ENCODE assay signal across 8 mouse cellular contexts in the genomic region with DNA sequence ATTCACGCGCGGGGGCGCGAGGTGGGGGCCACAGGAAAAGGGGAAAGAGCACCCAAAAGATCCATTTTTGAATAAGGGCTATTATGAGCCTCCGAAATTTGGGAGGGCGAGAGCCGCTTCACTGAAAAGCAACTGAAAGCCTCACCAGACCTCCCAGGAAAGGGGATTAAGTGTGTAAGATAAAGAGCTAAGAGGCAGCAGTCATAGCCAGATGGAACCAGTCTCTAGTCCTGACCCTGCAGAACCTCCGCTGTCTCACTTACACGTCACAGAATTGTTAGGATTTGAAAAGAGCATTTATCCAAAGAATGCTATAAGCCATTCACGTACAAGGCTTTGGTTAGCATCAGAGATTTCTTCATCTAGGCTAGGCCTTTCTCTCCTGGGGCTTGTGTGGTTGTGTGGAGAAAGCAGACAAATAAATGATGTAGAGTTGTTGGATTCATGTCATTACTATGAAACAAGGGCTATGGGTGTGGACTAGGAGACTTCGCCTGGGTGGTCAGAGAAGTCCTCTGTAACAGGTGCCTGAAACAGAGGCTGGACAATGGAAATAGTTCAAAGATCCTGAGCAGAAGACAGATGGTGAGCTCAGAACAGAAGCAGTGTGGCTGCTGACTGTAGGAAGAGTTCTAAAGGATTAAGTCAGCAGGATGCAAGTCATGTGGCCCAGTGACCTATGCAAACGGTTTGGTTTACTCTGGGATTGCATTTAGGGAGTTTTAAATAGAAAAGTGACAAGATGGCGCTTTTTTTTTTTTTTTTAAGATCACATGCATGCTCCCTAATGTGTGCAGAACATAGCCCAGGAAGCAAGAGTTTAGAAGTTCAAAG. TPM values are rescaled to one million over a fixed set of nuclear protein-coding genes. Genes with fewer than 3 reads are reported as not detected.
DNase-seq lines count a peak whose midpoint lies in the region; ATAC-seq and TF ChIP-seq lines count a peak whose summit lies in the region.

No protein-coding gene starts in this region.

- H3K79me3 ChIP-seq in C2C12 (ENCODE audit: low read depth) = peaks cover 38% of the 10 kb centered on the region

- peak overlapping the region; percentile 96 for H3K27ac ChIP-seq in embryonic facial prominence, embryonic 14.5 days (replicated peaks; ENCODE audit: low read depth, low read length)
- H3K27ac ChIP-seq in limb, embryonic 14.5 days (replicated peaks; ENCODE audit: low read depth, low read length) = peak overlapping the region; percentile 91
- peak overlapping the region; percentile 96 for H3K27ac ChIP-seq in stomach, embryonic 14.5 days (ENCODE audit: low read length)

- H3K4me3 ChIP-seq in C2C12 (ENCODE audit: insufficient read depth, poor library complexity, severe bottlenecking) = peak overlapping the region; percentile 87
- H3K4me3 ChIP-seq in embryonic facial prominence, embryonic 14.5 days (ENCODE audit: low read depth, low read length) = peak overlapping the region; percentile 99
- H3K4me3 ChIP-seq in limb, embryonic 14.5 days (replicated peaks; ENCODE audit: low read length) = peak overlapping the region; percentile 98
- peak overlapping the region; percentile 99 for H3K4me3 ChIP-seq in stomach, embryonic 14.5 days (ENCODE audit: low read depth, low read length)

- H3K36me3 ChIP-seq in C2C12 (ENCODE audit: control insufficient read depth, insufficient read depth) = peaks cover 4% of the 10 kb centered on the region
- H3K36me3 ChIP-seq in embryonic facial prominence, embryonic 14.5 days (ENCODE audit: control insufficient read depth, insufficient read depth, low read length) = no peaks in the 10 kb centered on the region
- no peaks in the 10 kb centered on the region for H3K36me3 ChIP-seq in limb, embryonic 14.5 days (ENCODE audit: control insufficient read depth, insufficient read depth, low read length)
- no peaks in the 10 kb centered on the region for H3K36me3 ChIP-seq in stomach, embryonic 14.5 days (ENCODE audit: control insufficient read depth, insufficient read depth, low read length)

- H3K79me2 ChIP-seq in C2C12 (ENCODE audit: control insufficient read depth, insufficient read depth) = peaks cover 42% of the 10 kb centered on the region

- H3K9me3 ChIP-seq in embryonic facial prominence, embryonic 14.5 days (ENCODE audit: control insufficient read depth, low read length) = no peaks in the 10 kb centered on the region
- no peaks in the 10 kb centered on the region for H3K9me3 ChIP-seq in limb, embryonic 14.5 days (ENCODE audit: control insufficient read depth, low read length)
- no peaks in the 10 kb centered on the region for H3K9me3 ChIP-seq in stomach, embryonic 14.5 days (ENCODE audit: control insufficient read depth, low read depth, low read length)

- no peak for TF ChIP-seq CTCF in C2C12 (IDR thresholded peaks at IDR 0.05; ENCODE audit: control insufficient read depth, insufficient read depth, insufficient read length)

- no peaks in the 10 kb centered on the region for H3K27me3 ChIP-seq in C2C12 (ENCODE audit: control insufficient read depth, insufficient read depth, insufficient read length)
- H3K27me3 ChIP-seq in embryonic facial prominence, embryonic 14.5 days (replicated peaks; ENCODE audit: control insufficient read depth, insufficient read depth, low read length) = no peaks in the 10 kb centered on the region
- no peaks in the 10 kb centered on the region for H3K27me3 ChIP-seq in limb, embryonic 14.5 days (ENCODE audit: control insufficient read depth, insufficient read depth, low read length)
- no peaks in the 10 kb centered on the region for H3K27me3 ChIP-seq in stomach, embryonic 14.5 days (ENCODE audit: control insufficient read depth, insufficient read depth, low read length)

- peak overlapping the region; percentile 10 for H3ac ChIP-seq in C2C12 (ENCODE audit: control insufficient read depth, insufficient read length, low read depth)

- peaks cover 12% of the 10 kb centered on the region; the same call in 1 of the 2 replicates for H3K4me1 ChIP-seq in embryonic facial prominence, embryonic 14.5 days (ENCODE audit: control insufficient read depth, insufficient read depth, low read length)
- H3K4me1 ChIP-seq in limb, embryonic 14.5 days (ENCODE audit: control insufficient read depth, insufficient read depth, low read length) = peaks cover 17% of the 10 kb centered on the region
- H3K4me1 ChIP-seq in stomach, embryonic 14.5 days (ENCODE audit: control insufficient read depth, insufficient read depth, low read length) = peaks cover 20% of the 10 kb centered on the region

- H3K4me2 ChIP-seq in embryonic facial prominence, embryonic 14.5 days (ENCODE audit: low read depth, low read length) = peak overlapping the region; percentile 86
- H3K4me2 ChIP-seq in limb, embryonic 14.5 days (replicated peaks; ENCODE audit: low read depth, low read length, severe bottlenecking) = peak overlapping the region; percentile 91
- H3K4me2 ChIP-seq in stomach, embryonic 14.5 days (replicated peaks; ENCODE audit: low read depth, low read length) = peak overlapping the region; percentile 62

- DNase-seq in heart, adult 8-10 months (ENCODE audit: low spot score) = peak; percentile 13
- DNase-seq in heart, adult 9 months (ENCODE audit: low spot score in 2 of 2) = no peak
- DNase-seq in embryonic facial prominence, embryonic 14.5 days (ENCODE audit: low spot score) = no peak
- DNase-seq in limb, embryonic 14.5 days (ENCODE audit: low spot score) = peak; percentile 8
- no peak for DNase-seq in adrenal gland, postnatal 36 days
- DNase-seq in frontal cortex, postnatal 14 days (ENCODE audit: low spot score in 2 of 2) = no peak

- 17% methylated on average over 14 of the region's 14 CpGs for WGBS in embryonic facial prominence, embryonic 14.5 days
- 18% methylated on average over 14 of the region's 14 CpGs for WGBS in limb, embryonic 14.5 days
- WGBS in stomach, embryonic 14.5 days = 12% methylated on average over 14 of the region's 14 CpGs

- TF ChIP-seq POLR2A in limb, embryonic 14.5 days (IDR thresholded peaks at IDR 0.05; ENCODE audit: borderline replicate concordance, extremely low read depth, insufficient read depth, insufficient read length) = no peak

- H3K9ac ChIP-seq in embryonic facial prominence, embryonic 14.5 days (ENCODE audit: low read depth, low read length) = peak overlapping the region; percentile 94
- H3K9ac ChIP-seq in limb, embryonic 14.5 days (ENCODE audit: low read depth, low read length, severe bottlenecking) = peak overlapping the region; percentile 81
- H3K9ac ChIP-seq in stomach, embryonic 14.5 days (replicated peaks; ENCODE audit: low read depth, low read length) = peak overlapping the region; percentile 87

- ATAC-seq in embryonic facial prominence, embryonic 14.5 days (ENCODE audit: low read depth) = 0 out of 2 replicates have a peak, but pooled peaks have one; percentile 31
- ATAC-seq in limb, embryonic 14.5 days (ENCODE audit: low FRiP score, low read depth) = no peak
- ATAC-seq in stomach, embryonic 14.5 days (ENCODE audit: insufficient number of reproducible peaks, insufficient read depth, low FRiP score, low read depth) = no peak

TF ChIP-seq in C2C12, 6 proteins besides CTCF, POLR2A, EP300 and RAD21:
- TF ChIP-seq MYOG (IDR thresholded peaks at IDR 0.05; ENCODE audit: control insufficient read depth, extremely low read depth, insufficient read length) = no peak
- peak; percentile 47 for TF ChIP-seq USF1 (IDR thresholded peaks at IDR 0.05; ENCODE audit: low read depth)

RNA-seq across cellular contexts. Expression of gene Fem1b, which starts 0.7 kb away (rescaled TPM):
- 10 to 100 TPM; 13.7 to 14.5 (median 14.1) TPM for total RNA-seq in heart, adult 8-10 months (2022)
- 11.0 TPM for polyA plus RNA-seq in C2C12 (2012; fragmentation: generic; extraction: Trizol)
- 31.8 and 32.0 TPM in 2 replicates for polyA plus RNA-seq in embryonic facial prominence, embryonic 14.5 days (2014; fragmentation: Nextera tagmentation; extraction: Ambion mirVana)
- polyA plus RNA-seq in limb, embryonic 14.5 days (2012; rRNA removed) = 20.7 and 21.2 TPM in 2 replicates
- polyA plus RNA-seq in limb, embryonic 14.5 days (2014; fragmentation: Nextera tagmentation; extraction: Ambion mirVana) = 31.4 and 31.6 TPM in 2 replicates
- 30.6 TPM in 2 replicates for polyA plus RNA-seq in stomach, embryonic 14.5 days (2014; fragmentation: Nextera tagmentation; extraction: Ambion mirVana)
- total RNA-seq in adrenal gland, postnatal 36 days (2021) = 10 to 100 TPM; 37.7 to 43.6 TPM

RNA-seq across cellular contexts. Expression of gene Cln6, which starts 26.2 kb away (rescaled TPM):
- 10 to 100 TPM; 23.9 to 28.4 (median 26.4) TPM for total RNA-seq in heart, adult 8-10 months (2022)
- polyA plus RNA-seq in C2C12 (2012; fragmentation: generic; extraction: Trizol) = 14.2 TPM
- 19.0 and 20.6 TPM in 2 replicates for polyA plus RNA-seq in embryonic facial prominence, embryonic 14.5 days (2014; fragmentation: Nextera tagmentation; extraction: Ambion mirVana)
- 57.5 and 74.5 TPM in 2 replicates for polyA plus RNA-seq in limb, embryonic 14.5 days (2012; rRNA removed)
- polyA plus RNA-seq in limb, embryonic 14.5 days (2014; fragmentation: Nextera tagmentation; extraction: Ambion mirVana) = 24.4 and 25.6 TPM in 2 replicates
- polyA plus RNA-seq in stomach, embryonic 14.5 days (2014; fragmentation: Nextera tagmentation; extraction: Ambion mirVana) = 22.2 and 26.4 TPM in 2 replicates
- total RNA-seq in adrenal gland, postnatal 36 days (2021) = 10 to 100 TPM; 12.3 to 20.2 TPM

RNA-seq across cellular contexts. Expression of gene Calml4, which starts 45.4 kb away (rescaled TPM):
- 1 to 10 TPM in 3 of 4 experiments, under 1 TPM in 1; 0.44 to 2.5 (median 1.5) TPM for total RNA-seq in heart, adult 8-10 months (2022)
- polyA plus RNA-seq in C2C12 (2012; fragmentation: generic; extraction: Trizol) = 0.30 TPM
- 16.5 and 19.8 TPM in 2 replicates for polyA plus RNA-seq in embryonic facial prominence, embryonic 14.5 days (2014; fragmentation: Nextera tagmentation; extraction: Ambion mirVana)
- polyA plus RNA-seq in limb, embryonic 14.5 days (2012; rRNA removed) = 10.2 and 14.3 TPM in 2 replicates
- polyA plus RNA-seq in limb, embryonic 14.5 days (2014; fragmentation: Nextera tagmentation; extraction: Ambion mirVana) = 15.3 and 18.7 TPM in 2 replicates
- 21.9 and 25.1 TPM in 2 replicates for polyA plus RNA-seq in stomach, embryonic 14.5 days (2014; fragmentation: Nextera tagmentation; extraction: Ambion mirVana)
- 10 to 100 TPM in 1 of 2 experiments, 1 to 10 TPM in 1; 7.9 to 10.6 TPM for total RNA-seq in adrenal gland, postnatal 36 days (2021)

Comparison
In these comparisons a context has a peak if more than half of its experiments do, and no peak if none do; other contexts are left out.
1. DNase-seq: peak in heart, adult 8-10 months (single experiment) and limb, embryonic 14.5 days (single experiment); none in heart, adult 9 months (0 of 2), embryonic facial prominence, embryonic 14.5 days (single experiment), adrenal gland, postnatal 36 days (0 of 2) and frontal cortex, postnatal 14 days (0 of 2).
2. Peak in every context shown above with its lines, with median percentiles within 50 percentile points of each other: H3K4me3 ChIP-seq, H3K27ac ChIP-seq, H3K4me2 ChIP-seq and H3K9ac ChIP-seq.